Mouse (Mus musculus) liver, adult 2 months (tissue): ENCODE data around the gene Pibf1.

Source experiments
- CTCF ChIP-seq: fragments of 200-500 bp; IDR thresholded peaks from 2 replicates; pipeline ENCODE4 v1.5.1; 2011; ENCODE audit warnings: low read depth, low read length, control low read depth
- POLR2A ChIP-seq: fragments of 200-500 bp; IDR thresholded peaks from 2 replicates; pipeline ENCODE4 v1.6.1; 2011; ENCODE audit warnings: low read length, control low read depth; ENCODE audit not compliant: insufficient read depth; ENCODE audit errors: extremely low read depth

DNA sequence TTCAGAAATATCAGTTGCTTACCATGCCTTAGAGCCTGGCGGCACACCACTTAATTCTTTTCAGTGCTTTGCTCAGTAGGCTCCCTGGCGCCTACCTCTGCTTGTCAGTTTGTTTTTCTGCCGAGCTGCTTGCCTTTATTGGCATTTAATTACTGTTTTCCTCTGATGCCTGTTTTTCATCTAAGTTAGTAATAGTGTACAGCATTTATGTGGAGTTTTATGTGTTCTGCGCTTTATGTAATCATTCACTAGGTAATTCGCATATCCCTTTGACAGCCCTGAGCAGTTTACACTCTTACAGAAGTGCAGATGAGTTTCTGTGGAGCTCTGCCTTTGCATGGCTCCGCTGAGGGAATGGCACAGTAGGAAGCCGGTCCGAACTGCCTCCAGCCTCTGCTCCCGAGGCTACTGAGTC lies 120.5 kb downstream of the Pibf1 start:
- TF ChIP-seq CTCF (no peak), POLR2A (no peak)
